Mouse (Mus musculus) cerebellum, postnatal 14 days (tissue): ENCODE measurements around the gene Fam20c.
A peak's percentile ranks its signal among the peaks of the same experiment; 100 is the strongest.

Experiments
- DNase-seq, 2 experiments: peaks; one replicate each; pipeline ENCODE4 v3.0.0; 2021; ENCODE audit warnings: mixed read lengths in 2 of 2

Gene Fam20c

DNA sequence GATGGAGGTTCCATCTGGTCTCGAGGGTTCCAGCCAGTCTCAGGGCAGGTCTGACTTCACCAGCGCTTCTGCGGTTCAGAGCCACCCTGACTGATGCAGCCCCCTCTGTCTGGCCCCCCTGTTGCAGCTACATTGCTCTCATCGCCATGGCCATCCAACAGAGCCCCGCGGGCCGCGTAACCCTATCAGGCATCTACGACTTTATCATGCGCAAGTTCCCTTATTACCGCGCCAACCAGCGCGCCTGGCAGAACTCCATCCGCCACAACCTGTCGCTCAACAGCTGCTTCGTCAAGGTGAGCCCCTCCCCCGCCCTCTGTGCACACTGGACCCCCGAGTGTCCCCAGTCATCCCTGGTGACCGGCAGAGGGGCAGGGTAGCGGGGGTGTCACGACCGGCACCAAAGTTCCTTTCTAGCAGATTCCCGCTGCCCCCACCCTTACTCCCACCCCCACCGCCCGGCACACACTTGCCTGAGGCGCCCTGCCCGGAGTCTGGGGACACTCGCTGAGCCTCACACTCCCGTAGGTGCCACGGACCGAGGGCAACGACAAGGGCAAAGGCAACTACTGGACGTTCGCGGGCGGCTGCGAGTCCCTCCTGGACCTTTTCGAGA lies 66.5 kb downstream of the Fam20c start:
- peak in 1 of 2 experiments; percentile 28 for DNase-seq

DNA sequence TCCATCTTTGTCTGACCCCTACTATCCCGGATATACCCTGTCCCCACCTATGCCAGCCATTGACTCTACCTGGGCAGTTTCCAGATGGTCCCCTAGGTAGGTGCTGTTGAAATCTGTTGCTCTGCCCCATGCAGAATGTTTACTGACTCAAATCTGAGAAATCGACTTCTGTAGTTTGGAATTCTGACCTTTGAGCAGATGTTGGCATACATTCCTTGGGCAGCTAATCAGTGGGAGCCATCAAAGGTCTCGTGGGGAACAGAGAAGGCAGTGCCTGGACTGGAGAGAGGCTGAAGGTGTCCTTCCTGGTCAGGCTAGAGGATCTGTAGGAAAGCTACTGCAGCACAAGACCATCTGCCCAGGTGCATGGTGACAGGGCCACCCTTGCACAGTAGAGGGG lies 70.8 kb downstream of the Fam20c start:
- DNase-seq: no peak

GRCm38 (mm10) chr5:138833406-138833805 lies 79.1 kb downstream of the Fam20c start:
- no peak for DNase-seq

DNA sequence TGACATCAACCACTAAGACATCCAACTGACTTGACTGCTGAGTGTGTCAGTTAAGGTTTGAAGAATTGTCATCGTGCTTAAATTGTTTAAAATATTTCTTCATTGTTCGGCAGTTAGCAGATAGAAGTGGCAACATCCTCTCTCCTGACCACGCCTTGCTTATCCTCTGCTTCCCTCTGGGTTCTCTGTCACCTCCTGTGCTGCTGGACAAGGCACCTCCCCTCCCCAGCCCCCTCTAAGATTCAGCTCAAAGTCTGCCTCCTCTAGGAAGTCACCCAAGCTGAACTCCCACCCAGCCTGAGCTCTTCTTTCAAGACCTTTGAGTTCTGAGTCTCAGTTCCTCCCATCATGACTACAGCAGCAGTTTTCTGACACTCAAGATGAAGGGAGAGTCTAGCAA lies 80.6 kb downstream of the Fam20c start:
- DNase-seq: no peak

DNA sequence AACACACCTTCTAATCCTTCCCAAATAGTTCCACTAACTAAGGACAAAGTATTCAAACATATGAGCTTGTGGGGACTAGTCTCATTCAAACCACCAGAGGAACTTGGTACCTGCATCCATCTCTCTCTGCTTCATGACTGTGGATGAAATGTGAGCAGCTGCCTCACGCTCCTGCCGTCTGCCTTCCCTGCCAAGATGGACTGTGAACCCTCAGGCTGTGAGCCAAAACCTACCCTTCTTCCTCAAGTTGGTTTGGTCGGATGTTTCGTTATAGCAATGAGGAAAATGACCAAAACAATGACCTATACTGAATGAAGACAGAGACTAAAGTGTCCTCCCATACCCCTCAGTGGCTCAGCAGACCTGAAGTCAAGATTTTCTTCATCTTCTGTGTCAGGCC lies 86.7 kb downstream of the Fam20c start:
- DNase-seq: no peak

GRCm38 (mm10) chr5:138843168-138843824 lies 89.0 kb downstream of the Fam20c start:
- DNase-seq: no peak

DNA sequence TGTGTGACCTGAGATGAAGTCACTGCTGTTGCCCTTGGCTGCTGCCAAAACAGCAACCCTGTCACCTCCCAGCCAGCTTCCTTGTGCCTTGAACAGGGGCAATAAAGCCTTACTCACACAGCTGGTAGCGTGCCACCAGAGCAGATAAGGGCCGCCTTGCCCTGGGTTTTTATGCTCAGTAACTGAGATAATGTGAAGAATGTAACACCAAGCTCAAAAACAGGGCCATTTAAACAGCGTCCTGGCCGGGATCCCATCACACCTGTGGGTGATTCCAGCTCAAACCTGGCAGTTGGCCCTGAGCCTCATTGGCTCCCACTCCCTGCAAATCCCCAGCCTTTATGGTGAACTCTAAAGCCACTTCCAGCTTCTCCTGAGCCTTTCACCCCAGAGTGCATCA lies 92.2 kb downstream of the Fam20c start:
- DNase-seq: peak in 1 of 2 experiments; percentile 44

- DNase-seq: peak; percentile 93 to 94
Measured at GRCm38 (mm10) chr5:138848102-138848501, 93.8 kb downstream of the Fam20c start.

- DNase-seq: peak in 1 of 2 experiments; percentile 42
Measured at GRCm38 (mm10) chr5:138849682-138850461, 95.6 kb downstream of the Fam20c start.

DNA sequence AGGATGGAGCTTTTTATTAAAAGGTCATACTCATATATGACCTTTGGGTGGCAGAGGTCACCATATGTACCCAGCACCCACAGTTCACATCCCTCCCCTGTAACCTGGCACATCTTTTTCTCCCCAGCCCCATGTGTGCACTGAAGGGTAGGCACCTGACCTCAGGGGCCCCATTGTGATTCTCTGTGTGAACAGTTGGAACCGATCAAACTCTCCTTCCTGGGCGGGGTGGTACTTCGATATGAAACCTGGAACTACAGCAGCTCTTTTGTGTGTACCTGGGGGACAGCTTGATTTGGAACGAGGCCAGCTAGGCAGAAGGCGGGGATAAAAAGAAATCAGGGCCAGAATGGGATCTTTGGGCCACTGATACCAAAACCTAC lies 96.1 kb downstream of the Fam20c start:
- DNase-seq: no peak

- DNase-seq: no peak
Measured at GRCm38 (mm10) chr5:138851296-138851780, 97.0 kb downstream of the Fam20c start.

GRCm38 (mm10) chr5:138852151-138852550 lies 97.8 kb downstream of the Fam20c start:
- DNase-seq: no peak

DNA sequence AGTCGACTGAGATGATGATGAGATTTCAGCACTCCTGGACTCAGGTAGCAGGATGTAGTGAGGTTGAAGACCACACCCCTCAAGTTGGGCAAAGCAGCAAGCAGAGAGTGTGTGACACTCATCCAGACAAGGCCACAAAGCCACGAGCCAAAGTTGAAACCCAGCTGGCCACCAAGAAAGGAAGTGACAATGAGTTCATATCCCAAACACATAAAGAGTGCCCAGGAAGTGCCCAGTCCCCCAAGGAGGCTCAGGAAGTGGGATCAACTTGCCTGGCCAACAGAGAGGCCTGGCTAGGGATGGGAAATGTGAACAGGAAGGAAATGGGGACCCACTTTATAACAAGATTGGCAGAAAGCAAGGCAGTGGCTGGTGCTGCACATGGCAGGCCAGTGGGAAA lies 99.0 kb downstream of the Fam20c start:
- no peak for DNase-seq

GRCm38 (mm10) chr5:138857010-138857617 lies 102.8 kb downstream of the Fam20c start:
- DNase-seq: peak; percentile 89 to 91

DNA sequence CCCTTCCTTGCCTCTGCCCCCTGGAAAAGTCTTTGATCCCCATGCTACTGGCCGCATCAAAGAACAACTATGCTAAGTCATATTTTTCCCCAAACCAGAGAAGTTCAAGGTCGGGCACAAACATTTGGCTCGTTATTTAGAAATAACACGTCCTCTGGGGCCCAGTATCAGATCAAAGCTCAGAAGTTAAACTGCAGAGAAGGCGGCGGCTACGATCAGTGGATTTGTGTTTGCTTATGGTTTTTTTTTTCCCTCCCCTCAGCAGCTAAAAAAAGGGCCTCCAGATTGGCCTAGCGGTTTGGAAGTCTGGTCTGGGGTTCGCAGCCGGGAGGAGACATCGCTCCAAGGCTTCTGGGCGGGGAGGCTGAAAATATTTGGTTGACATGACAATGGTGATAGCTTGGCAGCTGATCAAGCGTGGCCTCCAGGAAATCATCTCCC lies 103.5 kb downstream of the Fam20c start:
- DNase-seq: peak; percentile 52 to 63
